Mouse (Mus musculus) hindbrain, embryonic 13.5 days (tissue): ENCODE data around the gene Prrt2. TPM values are rescaled to one million over a fixed set of nuclear protein-coding genes. Genes with fewer than 3 reads are reported as not detected.

Experiments
- ATAC-seq: fragments of 200-750 bp; cut with Nextera tagmentation; 2 replicates; pipeline ENCODE4 v1.8.0; 2017; ENCODE audit warnings: moderate TSS enrichment; ENCODE audit not compliant: low FRiP score
- H3K27ac ChIP-seq: fragments of 300-500 bp; sonication (generic); 2 replicates; pipeline ENCODE4 v1.5.1; 2015; ENCODE audit warnings: inconsistent platforms, mild to moderate bottlenecking, moderate library complexity
- H3K27me3 ChIP-seq: fragments of 300-500 bp; sonication (generic); 2 replicates; pipeline ENCODE4 v1.6.1; 2015; ENCODE audit warnings: mild to moderate bottlenecking, inconsistent platforms
- H3K36me3 ChIP-seq: fragments of 300-500 bp; sonication (generic); 2 replicates; pipeline ENCODE4 v1.6.1; 2015; ENCODE audit warnings: mild to moderate bottlenecking, inconsistent platforms
- H3K4me1 ChIP-seq: fragments of 300-500 bp; sonication (generic); replicated peaks from 2 replicates; pipeline ENCODE4 v1.6.1; 2015; ENCODE audit warnings: inconsistent platforms
- H3K4me2 ChIP-seq: fragments of 300-500 bp; sonication (generic); 2 replicates; pipeline ENCODE4 v1.6.1; 2015; ENCODE audit warnings: inconsistent platforms, mild to moderate bottlenecking, moderate library complexity
- H3K4me3 ChIP-seq: fragments of 300-500 bp; sonication (generic); 2 replicates; pipeline ENCODE4 v1.5.1; 2015; ENCODE audit warnings: mild to moderate bottlenecking, inconsistent platforms
- H3K9ac ChIP-seq: fragments of 300-500 bp; sonication (generic); 2 replicates; pipeline ENCODE4 v1.6.1; 2015; ENCODE audit warnings: mild to moderate bottlenecking, inconsistent platforms
- H3K9me3 ChIP-seq: fragments of 300-500 bp; sonication (generic); 2 replicates; pipeline ENCODE4 v1.6.1; 2016; ENCODE audit warnings: inconsistent platforms
- WGBS: fragments of 180-500 bp; shearing (Covaris S2); methylation state at CpG from one replicate; pipeline ENCODE4 v1.1.7; 2015; 5-methylcytosine and 5-hydroxymethylcytosine counted together
- polyA plus RNA-seq: library from polyadenylated mRNA; unstranded; fragments of >200 nt; fragmentation: Nextera tagmentation; extraction: Ambion mirVana; gene quantifications from 2 replicates; pipeline ENCODE4 v1.2.1, GENCODE M21; 2015

Gene Prrt2
- polyA plus RNA-seq, 1 experiment from 2014 or later, result 18.3 TPM

- peak overlapping the region; percentile 98 for H3K27ac ChIP-seq
- H3K9me3 ChIP-seq, result no peaks in the 10 kb centered on the region
- peaks cover 87% of the 10 kb centered on the region for H3K4me1 ChIP-seq
- H3K4me3 ChIP-seq, result no peak overlapping the region
- H3K27me3 ChIP-seq, result no peaks in the 10 kb centered on the region
- H3K36me3 ChIP-seq, result peaks cover 40% of the 10 kb centered on the region
- H3K4me2 ChIP-seq, result peak overlapping the region; percentile 31
- 62% methylated on average over 6 of the region's 6 CpGs for WGBS
- no peak for ATAC-seq
- H3K9ac ChIP-seq, result peak overlapping the region; percentile 84
Observed at GRCm38 (mm10) chr7:127017950-127018345, 3.1 kb downstream of the Prrt2 start.

GRCm38 (mm10) chr7:127016971-127017949 lies 3.8 kb downstream of the Prrt2 start, which contains the start of gene Pagr1a:
Gene Pagr1a (minus strand): TSS chr7:127017352.
- peak within 1 kb of the TSS; percentile 65 for H3K4me3 ChIP-seq
- ATAC-seq, result peak; percentile 75
- peaks cover 40% of the 10 kb centered on the region for H3K36me3 ChIP-seq
- WGBS, result 3% methylated on average over 39 of the region's 39 CpGs
- H3K9me3 ChIP-seq, result no peaks in the 10 kb centered on the region
- peaks cover 80% of the 10 kb centered on the region for H3K4me1 ChIP-seq
- peak within 1 kb of the TSS; percentile 93 for H3K4me2 ChIP-seq
- peak within 1 kb of the TSS; percentile 98 for H3K27ac ChIP-seq
- no peaks in the 10 kb centered on the region for H3K27me3 ChIP-seq
- H3K9ac ChIP-seq, result peak within 1 kb of the TSS; percentile 92

- Histone ChIP-seq H3K9me3 (no peaks in the 10 kb centered on the region), H3K4me1 (peaks cover 72% of the 10 kb centered on the region), H3K4me2 (peak overlapping the region; percentile 93), H3K36me3 (peaks cover 38% of the 10 kb centered on the region), H3K27me3 (no peaks in the 10 kb centered on the region), H3K27ac (peak overlapping the region; percentile 98), H3K9ac (peak overlapping the region; percentile 92), H3K4me3 (peak overlapping the region; percentile 65)
- ATAC-seq, result peak; percentile 41
- under 1% methylated on average over 22 of the region's 22 CpGs for WGBS
Observed at GRCm38 (mm10) chr7:127016486-127016938, 4.5 kb downstream of the Prrt2 start.

GRCm38 (mm10) chr7:127016481-127016485 lies 4.7 kb downstream of the Prrt2 start, which contains the start of gene Pagr1b:
Gene Pagr1b (minus strand): TSS chr7:127016484.
- H3K36me3 ChIP-seq, result peaks cover 38% of the 10 kb centered on the region
- no peaks in the 10 kb centered on the region for H3K27me3 ChIP-seq
- peak within 1 kb of the TSS; percentile 93 for H3K4me2 ChIP-seq
- peaks cover 70% of the 10 kb centered on the region for H3K4me1 ChIP-seq
- H3K9ac ChIP-seq, result peak within 1 kb of the TSS; percentile 92
- H3K27ac ChIP-seq, result peak within 1 kb of the TSS; percentile 98
- peak within 1 kb of the TSS; percentile 65 for H3K4me3 ChIP-seq
- no peak for ATAC-seq
- H3K9me3 ChIP-seq, result no peaks in the 10 kb centered on the region

GRCm38 (mm10) chr7:127016081-127016480 lies 4.9 kb downstream of the Prrt2 start:
- 3% methylated on average over 10 of the region's 10 CpGs for WGBS
- H3K4me3 ChIP-seq, result peak overlapping the region; percentile 65
- H3K27ac ChIP-seq, result peak overlapping the region; percentile 98
- peak overlapping the region; percentile 92 for H3K9ac ChIP-seq
- H3K36me3 ChIP-seq, result peaks cover 38% of the 10 kb centered on the region
- no peaks in the 10 kb centered on the region for H3K9me3 ChIP-seq
- peaks cover 68% of the 10 kb centered on the region for H3K4me1 ChIP-seq
- peak overlapping the region; percentile 93 for H3K4me2 ChIP-seq
- ATAC-seq, result peak; percentile 15
- H3K27me3 ChIP-seq, result no peaks in the 10 kb centered on the region

- H3K4me3 ChIP-seq, result peak overlapping the region; percentile 65
- H3K4me2 ChIP-seq, result peak overlapping the region; percentile 93; the same call in 1 of the 2 replicates
- ATAC-seq, result no peak
- 95% methylated on average over 12 of the region's 12 CpGs for WGBS
- H3K36me3 ChIP-seq, result peaks cover 38% of the 10 kb centered on the region
- H3K9me3 ChIP-seq, result no peaks in the 10 kb centered on the region
- H3K27ac ChIP-seq, result no peak overlapping the region
- H3K4me1 ChIP-seq, result peaks cover 57% of the 10 kb centered on the region
- H3K27me3 ChIP-seq, result no peaks in the 10 kb centered on the region
- H3K9ac ChIP-seq, result peak overlapping the region; percentile 60
Observed at GRCm38 (mm10) chr7:127014993-127015392, 6.0 kb downstream of the Prrt2 start.

- 70% methylated on average over 11 of the region's 11 CpGs for WGBS
- Histone ChIP-seq H3K27ac (peak within 1 kb of the TSS; percentile 98; the same call in 1 of the 2 replicates), H3K27me3 (no peaks in the 10 kb centered on the region), H3K9ac (peak within 1 kb of the TSS; percentile 92), H3K36me3 (peaks cover 38% of the 10 kb centered on the region), H3K9me3 (no peaks in the 10 kb centered on the region), H3K4me2 (peak within 1 kb of the TSS; percentile 93), H3K4me3 (peak within 1 kb of the TSS; percentile 65), H3K4me1 (peaks cover 52% of the 10 kb centered on the region)
- no peak for ATAC-seq
Observed at GRCm38 (mm10) chr7:127014320-127014719, 6.7 kb downstream of the Prrt2 start, which contains the start of gene Mvp. Gene Mvp (minus strand): TSS chr7:127014621.

- H3K9me3 ChIP-seq, result no peaks in the 10 kb centered on the region
- H3K4me1 ChIP-seq, result peaks cover 50% of the 10 kb centered on the region
- no peak overlapping the region for H3K9ac ChIP-seq
- no peak overlapping the region for H3K27ac ChIP-seq
- 96% methylated on average over 6 of the region's 6 CpGs for WGBS
- ATAC-seq, result no peak
- no peak overlapping the region for H3K4me3 ChIP-seq
- no peak overlapping the region for H3K4me2 ChIP-seq
- no peaks in the 10 kb centered on the region for H3K27me3 ChIP-seq
- H3K36me3 ChIP-seq, result peaks cover 38% of the 10 kb centered on the region
Observed at GRCm38 (mm10) chr7:127013385-127013784, 7.6 kb downstream of the Prrt2 start.

- Histone ChIP-seq H3K4me2 (no peak overlapping the region), H3K4me1 (peaks cover 48% of the 10 kb centered on the region), H3K4me3 (no peak overlapping the region), H3K36me3 (peaks cover 38% of the 10 kb centered on the region), H3K9ac (no peak overlapping the region), H3K27ac (no peak overlapping the region), H3K9me3 (no peaks in the 10 kb centered on the region), H3K27me3 (no peaks in the 10 kb centered on the region)
- no peak for ATAC-seq
- 96% methylated on average over 10 of the region's 10 CpGs for WGBS
Observed at GRCm38 (mm10) chr7:127012845-127013244, 8.2 kb downstream of the Prrt2 start.

GRCm38 (mm10) chr7:127012374-127012773 lies 8.6 kb downstream of the Prrt2 start:
- Histone ChIP-seq H3K4me1 (peaks cover 43% of the 10 kb centered on the region), H3K27ac (no peak overlapping the region), H3K9ac (no peak overlapping the region), H3K4me2 (no peak overlapping the region), H3K36me3 (peaks cover 38% of the 10 kb centered on the region), H3K27me3 (no peaks in the 10 kb centered on the region), H3K4me3 (no peak overlapping the region), H3K9me3 (no peaks in the 10 kb centered on the region)
- WGBS, result 90% methylated on average over 6 of the region's 6 CpGs
- ATAC-seq, result no peak

- H3K27ac ChIP-seq, result no peak overlapping the region
- no peak overlapping the region for H3K4me3 ChIP-seq
- no peak for ATAC-seq
- H3K4me1 ChIP-seq, result peaks cover 43% of the 10 kb centered on the region
- no peaks in the 10 kb centered on the region for H3K27me3 ChIP-seq
- WGBS, result 84% methylated on average over 2 of the region's 2 CpGs
- H3K9me3 ChIP-seq, result no peaks in the 10 kb centered on the region
- H3K9ac ChIP-seq, result no peak overlapping the region
- no peak overlapping the region for H3K4me2 ChIP-seq
- peaks cover 38% of the 10 kb centered on the region for H3K36me3 ChIP-seq
Observed at GRCm38 (mm10) chr7:127011717-127012116, 9.3 kb downstream of the Prrt2 start.

- 96% methylated on average over 2 of the region's 2 CpGs for WGBS
- no peak overlapping the region for H3K9ac ChIP-seq
Observed at GRCm38 (mm10) chr7:127011051-127011450, 10.0 kb downstream of the Prrt2 start.

More at GRCm38 (mm10) chr7:127011051-127011450, 10.0 kb downstream of the Prrt2 start:
- Histone ChIP-seq H3K27ac (no peak overlapping the region), H3K9me3 (no peaks in the 10 kb centered on the region), H3K27me3 (no peaks in the 10 kb centered on the region), H3K4me1 (peaks cover 42% of the 10 kb centered on the region), H3K4me2 (no peak overlapping the region), H3K36me3 (peaks cover 38% of the 10 kb centered on the region), H3K4me3 (no peak overlapping the region)
- no peak for ATAC-seq
